Mouse (Mus musculus): Measurements from ENCODE around the gene Insyn1.

The Insyn1 gene

GRCm38 (mm10) chr9:58489133-58489864 is 896 bp downstream of the Insyn1 start:
- no peak for DNase-seq (ENCODE audit: low spot score)

GRCm38 (mm10) chr9:58489865-58490165 is 1.4 kb downstream of the Insyn1 start:
- no peak for DNase-seq (ENCODE audit: low spot score)

GRCm38 (mm10) chr9:58490391-58490790 is 2.0 kb downstream of the Insyn1 start:
- DNase-seq (ENCODE audit: low spot score): no peak

- DNase-seq (ENCODE audit: low spot score): no peak
Measured at GRCm38 (mm10) chr9:58495035-58495434, 6.6 kb downstream of the Insyn1 start.

GRCm38 (mm10) chr9:58496470-58497182 is 8.2 kb downstream of the Insyn1 start:
- no peak for DNase-seq (ENCODE audit: low spot score)

GRCm38 (mm10) chr9:58497942-58498341 is 9.5 kb downstream of the Insyn1 start:
- no peak for DNase-seq (ENCODE audit: low spot score)

GRCm38 (mm10) chr9:58500946-58501345 is 12.5 kb downstream of the Insyn1 start:
- no peak for DNase-seq (ENCODE audit: low spot score)

GRCm38 (mm10) chr9:58507216-58508005 is 19.0 kb downstream of the Insyn1 start:
- DNase-seq (ENCODE audit: low spot score): no peak

GRCm38 (mm10) chr9:58510452-58510851 is 22.0 kb downstream of the Insyn1 start:
- DNase-seq (ENCODE audit: low spot score): no peak

GRCm38 (mm10) chr9:58513749-58514148 is 25.3 kb downstream of the Insyn1 start:
- no peak for DNase-seq (ENCODE audit: low spot score)

- DNase-seq (ENCODE audit: low spot score): no peak
Measured at GRCm38 (mm10) chr9:58516480-58516879, 28.1 kb downstream of the Insyn1 start.

GRCm38 (mm10) chr9:58517866-58518750 is 29.7 kb downstream of the Insyn1 start:
- DNase-seq (ENCODE audit: low spot score): no peak

GRCm38 (mm10) chr9:58519953-58520352 is 31.6 kb downstream of the Insyn1 start:
- DNase-seq (ENCODE audit: low spot score): no peak

- no peak for DNase-seq (ENCODE audit: low spot score)
Measured at GRCm38 (mm10) chr9:58520816-58521581, 32.6 kb downstream of the Insyn1 start.

- no peak for DNase-seq (ENCODE audit: low spot score)
Measured at GRCm38 (mm10) chr9:58521883-58522423, 33.5 kb downstream of the Insyn1 start.

- DNase-seq (ENCODE audit: low spot score): no peak
Measured at GRCm38 (mm10) chr9:58525108-58525507, 36.7 kb downstream of the Insyn1 start.

- DNase-seq (ENCODE audit: low spot score): no peak
Measured at GRCm38 (mm10) chr9:58527841-58528240, 39.4 kb downstream of the Insyn1 start.

- DNase-seq (ENCODE audit: low spot score): no peak
Measured at GRCm38 (mm10) chr9:58530407-58530806, 42.0 kb downstream of the Insyn1 start.

- no peak for DNase-seq (ENCODE audit: low spot score)
Measured at GRCm38 (mm10) chr9:58532236-58532635, 43.8 kb downstream of the Insyn1 start.

- DNase-seq (ENCODE audit: low spot score): no peak
Measured at GRCm38 (mm10) chr9:58533322-58533721, 44.9 kb downstream of the Insyn1 start.

GRCm38 (mm10) chr9:58534766-58535165 is 46.4 kb downstream of the Insyn1 start:
- DNase-seq (ENCODE audit: low spot score): peak; percentile 53

All from urinary bladder, postnatal 14 days (tissue).